Mouse (Mus musculus) olfactory bulb, adult 2 months (tissue): ENCODE measurements around the gene Ift43. TPM values are rescaled to one million over a fixed set of nuclear protein-coding genes. Genes with fewer than 3 reads are reported as not detected.

Source experiments
- H3K27ac ChIP-seq: fragments of 200-500 bp; 2 replicates; pipeline ENCODE4 v1.5.1; 2012; ENCODE audit warnings: low read depth, low read length; ENCODE audit not compliant: insufficient read depth
- H3K4me1 ChIP-seq: fragments of 200-500 bp; 2 replicates; pipeline ENCODE4 v1.6.1; 2012; ENCODE audit warnings: low read length; ENCODE audit not compliant: control insufficient read depth, insufficient read depth
- H3K4me3 ChIP-seq: fragments of 200-500 bp; 2 replicates; pipeline ENCODE4 v1.5.1; 2012; ENCODE audit warnings: mild to moderate bottlenecking, low read depth, low read length, moderate library complexity; ENCODE audit not compliant: insufficient read depth
- CTCF ChIP-seq: fragments of 200-500 bp; IDR thresholded peaks from 2 replicates; pipeline ENCODE4 v1.5.1; 2012; ENCODE audit warnings: low read depth, mild to moderate bottlenecking, low read length, moderate library complexity; ENCODE audit not compliant: insufficient read depth
- POLR2A ChIP-seq: fragments of 200-500 bp; IDR thresholded peaks from 2 replicates; pipeline ENCODE4 v1.6.1; 2012; ENCODE audit warnings: mild to moderate bottlenecking, low read depth, low read length, moderate library complexity; ENCODE audit not compliant: insufficient read depth
- whole genome bisulfite sequencing: fragments of 180-500 bp; shearing (Covaris S2); methylation state at CpG from one replicate; pipeline ENCODE4 v1.1.7; 2018; 5-methylcytosine and 5-hydroxymethylcytosine counted together
- polyA plus RNA-seq: library from polyadenylated mRNA; stranded (reverse); fragments of >200 nt; gene quantifications from 2 replicates; pipeline ENCODE4 v1.2.4, GENCODE M21; 2012; ENCODE audit warnings: low replicate concordance; ENCODE audit not compliant: missing spikeins, insufficient read depth, insufficient read length

Ift43 gene
- polyA plus RNA-seq, 1 experiment, result not detected

GRCm38 (mm10) chr12:86105546-86105945 lies 23.2 kb downstream of the Ift43 start:
- 80% methylated on average over 9 of the region's 10 CpGs for WGBS

GRCm38 (mm10) chr12:86106086-86106485 lies 23.7 kb downstream of the Ift43 start:
- TF ChIP-seq CTCF, result no peak
- TF ChIP-seq POLR2A, result no peak
- peaks cover 39% of the 10 kb centered on the region for H3K4me1 ChIP-seq
- H3K27ac ChIP-seq, result peak overlapping the region; percentile 31; the same call in 1 of the 2 replicates
- whole genome bisulfite sequencing, result 53% methylated on average over 9 of the region's 9 CpGs
- H3K4me3 ChIP-seq, result no peak overlapping the region

More at GRCm38 (mm10) chr12:86105546-86105945, 23.2 kb downstream of the Ift43 start:
- no peak for TF ChIP-seq POLR2A
- no peak for TF ChIP-seq CTCF
- Histone ChIP-seq H3K27ac (peak overlapping the region; percentile 7; the same call in 1 of the 2 replicates), H3K4me1 (peaks cover 39% of the 10 kb centered on the region), H3K4me3 (no peak overlapping the region)

- Histone ChIP-seq H3K4me1 (peaks cover 39% of the 10 kb centered on the region), H3K4me3 (no peak overlapping the region), H3K27ac (no peak overlapping the region)
- TF ChIP-seq CTCF (no peak), POLR2A (no peak)
- WGBS, result 79% methylated on average over 7 of the region's 7 CpGs
Measured at GRCm38 (mm10) chr12:86107645-86108044, 25.3 kb downstream of the Ift43 start.

DNA sequence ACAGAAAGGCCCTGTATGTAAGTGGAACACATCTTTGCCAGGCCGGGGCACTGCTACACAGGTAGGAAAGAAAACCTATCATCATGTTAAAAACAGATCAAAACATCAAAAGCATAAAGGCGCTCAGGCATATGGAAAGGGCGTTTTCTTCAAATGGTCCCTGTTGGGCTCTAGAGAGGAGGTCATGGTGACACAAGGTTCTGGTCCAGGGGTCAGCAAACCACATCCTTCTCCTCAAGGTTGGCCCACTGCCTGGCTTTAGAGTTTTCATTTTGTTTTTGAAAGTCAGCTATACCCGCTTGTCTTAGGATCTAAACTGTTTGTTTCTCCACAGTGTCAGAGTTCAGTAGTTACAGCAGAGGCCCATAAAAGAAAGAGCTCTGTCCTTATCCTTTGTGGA lies 27.2 kb downstream of the Ift43 start:
- WGBS, result 86% methylated on average over 4 of the region's 4 CpGs
- H3K27ac ChIP-seq, result no peak overlapping the region
- H3K4me3 ChIP-seq, result no peak overlapping the region
- TF ChIP-seq POLR2A, result no peak
- TF ChIP-seq CTCF, result no peak
- H3K4me1 ChIP-seq, result peaks cover 24% of the 10 kb centered on the region

- Histone ChIP-seq H3K4me1 (peaks cover 13% of the 10 kb centered on the region), H3K27ac (no peak overlapping the region), H3K4me3 (no peak overlapping the region)
- no peak for TF ChIP-seq CTCF
- TF ChIP-seq POLR2A, result no peak
- 97% methylated on average over 2 of the region's 2 CpGs for WGBS
Measured at GRCm38 (mm10) chr12:86110637-86111036, 28.3 kb downstream of the Ift43 start.

DNA sequence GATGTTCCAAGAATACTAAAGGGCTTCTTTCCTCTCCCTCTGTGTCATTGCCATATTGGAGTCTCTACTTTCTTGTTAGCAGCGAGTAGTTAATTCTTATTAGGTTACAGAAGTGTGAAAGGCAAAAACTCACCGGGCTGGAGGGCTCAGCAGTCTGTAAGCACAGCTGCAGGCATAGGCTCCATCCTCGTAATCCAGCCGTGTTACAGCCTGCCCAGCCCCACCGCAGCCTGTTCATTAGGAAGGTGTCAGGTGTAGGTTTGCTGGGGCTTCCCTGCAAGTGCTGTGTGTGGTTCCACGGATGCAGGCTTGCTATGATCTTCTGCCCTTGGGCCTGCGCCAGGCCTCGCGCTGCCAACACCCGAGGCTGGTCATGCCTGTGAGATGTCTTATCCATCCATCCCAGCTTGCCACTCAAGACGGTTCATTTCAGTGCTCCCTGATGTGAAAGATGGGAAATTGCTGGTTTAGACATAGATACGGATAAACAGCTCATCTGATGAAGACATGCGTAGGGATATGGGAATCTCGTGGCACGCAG lies 34.0 kb downstream of the Ift43 start:
- H3K4me3 ChIP-seq, result no peak overlapping the region
- no peaks in the 10 kb centered on the region; the same call in 1 of the 2 replicates for H3K4me1 ChIP-seq
- TF ChIP-seq CTCF (no peak), POLR2A (no peak)
- H3K27ac ChIP-seq, result no peak overlapping the region
- 70% methylated on average over 15 of the region's 15 CpGs for WGBS

DNA sequence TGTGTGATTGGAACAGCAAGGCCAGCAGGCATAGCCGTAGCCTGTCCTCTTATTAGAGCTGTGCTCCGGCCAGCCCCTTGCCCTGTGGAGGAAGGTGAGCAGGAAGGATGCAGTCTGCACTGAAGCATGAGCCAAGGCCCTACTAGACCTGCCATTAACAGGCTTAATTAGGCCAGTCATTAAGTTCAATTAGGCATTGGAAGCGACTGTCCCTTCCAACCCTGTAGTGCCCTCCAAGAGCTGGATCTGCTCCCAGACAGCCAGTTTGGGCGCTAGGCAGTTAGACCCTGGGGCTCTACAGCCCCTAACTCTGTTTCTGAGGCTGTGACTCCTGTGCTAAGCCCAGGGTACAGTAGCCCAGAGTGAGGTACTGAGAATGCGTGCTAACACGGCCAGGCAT lies 41.7 kb downstream of the Ift43 start:
- 79% methylated on average over 6 of the region's 6 CpGs for WGBS
- H3K27ac ChIP-seq, result no peak overlapping the region
- H3K4me1 ChIP-seq, result peaks cover 2% of the 10 kb centered on the region; the same call in 1 of the 2 replicates
- H3K4me3 ChIP-seq, result no peak overlapping the region
- TF ChIP-seq POLR2A (no peak), CTCF (no peak)

DNA sequence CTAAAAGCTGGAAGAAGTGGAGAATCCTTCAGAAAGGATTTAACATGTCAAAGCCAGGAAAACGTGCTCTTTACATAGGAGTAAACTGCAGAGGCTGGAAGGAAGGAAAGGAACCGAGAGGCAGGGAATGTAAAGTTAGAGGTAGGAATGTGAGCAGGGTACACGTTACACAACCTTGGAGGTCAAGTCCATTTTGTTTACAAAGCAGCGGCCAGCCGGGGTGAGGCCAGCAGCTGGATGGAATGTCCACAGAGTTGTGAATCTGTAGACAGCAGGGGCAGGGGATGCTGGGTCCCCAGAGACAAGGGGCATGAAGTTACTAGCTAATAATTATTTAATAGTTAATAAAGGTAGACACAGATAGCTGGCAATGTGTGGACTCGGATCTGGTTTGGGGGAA lies 45.8 kb downstream of the Ift43 start:
- TF ChIP-seq POLR2A (no peak), CTCF (no peak)
- Histone ChIP-seq H3K4me3 (no peak overlapping the region), H3K4me1 (peaks cover 7% of the 10 kb centered on the region; the same call in 1 of the 2 replicates), H3K27ac (no peak overlapping the region)
- 85% methylated on average over 6 of the region's 6 CpGs for WGBS

GRCm38 (mm10) chr12:86129005-86129404 lies 46.7 kb downstream of the Ift43 start:
- Histone ChIP-seq H3K4me3 (no peak overlapping the region), H3K4me1 (peaks cover 7% of the 10 kb centered on the region; the same call in 1 of the 2 replicates), H3K27ac (no peak overlapping the region)
- TF ChIP-seq POLR2A (no peak), CTCF (no peak)
- 96% methylated on average over 8 of the region's 8 CpGs for WGBS
